Mouse (Mus musculus) liver, postnatal 0 days (tissue): Measurements from ENCODE around the gene Gm10188. TPM values are rescaled to one million over a fixed set of nuclear protein-coding genes. Genes with fewer than 3 reads are reported as not detected.

ENCODE experiments used
- ATAC-seq: fragments of 200-750 bp; cut with Nextera tagmentation; 2 replicates; pipeline ENCODE4 v1.8.0; 2017; ENCODE audit warnings: mild to moderate bottlenecking, moderate library complexity
- DNase-seq: peaks from one replicate; pipeline ENCODE4 v3.0.0-alpha.2; 2016
- H3K27ac ChIP-seq: fragments of 300-500 bp; sonication (generic); 2 replicates; pipeline ENCODE4 v1.5.1; 2014; ENCODE audit warnings: antibody characterized with exemption, moderate library complexity, mild to moderate bottlenecking, low read depth
- H3K27me3 ChIP-seq: fragments of 300-500 bp; sonication (generic); 2 replicates; pipeline ENCODE4 v1.6.1; 2014; ENCODE audit warnings: low read length, control low read depth, mixed read lengths; ENCODE audit not compliant: insufficient read depth
- H3K36me3 ChIP-seq: fragments of 300-500 bp; sonication (generic); replicated peaks from 2 replicates; pipeline ENCODE4 v1.6.1; 2014; ENCODE audit warnings: mild to moderate bottlenecking, control low read depth, low read length, moderate library complexity, mixed read lengths; ENCODE audit not compliant: insufficient read depth
- H3K4me1 ChIP-seq: fragments of 300-500 bp; sonication (generic); 2 replicates; pipeline ENCODE4 v1.6.1; 2014; ENCODE audit warnings: antibody characterized with exemption, mild to moderate bottlenecking, control low read depth; ENCODE audit not compliant: insufficient read depth
- H3K4me2 ChIP-seq: fragments of 300-500 bp; sonication (generic); 2 replicates; pipeline ENCODE4 v1.6.1; 2014; ENCODE audit warnings: low read depth, mild to moderate bottlenecking, low read length, moderate library complexity, mixed read lengths
- H3K4me3 ChIP-seq: fragments of 300-500 bp; sonication (generic); 2 replicates; pipeline ENCODE4 v1.5.1; 2014; ENCODE audit warnings: low read depth, low read length
- H3K9ac ChIP-seq: fragments of 300-500 bp; sonication (generic); replicated peaks from 2 replicates; pipeline ENCODE4 v1.6.1; 2014; ENCODE audit warnings: mild to moderate bottlenecking, moderate library complexity
- H3K9me3 ChIP-seq: fragments of 300-500 bp; sonication (generic); 2 replicates; pipeline ENCODE4 v1.6.1; 2016; ENCODE audit warnings: mild to moderate bottlenecking, control low read depth, low read length, mixed read lengths
- CTCF ChIP-seq: sonication (generic); IDR thresholded peaks from 2 replicates; pipeline ENCODE4 v1.5.1; 2016; ENCODE audit warnings: antibody characterized with exemption, low read depth
- EP300 ChIP-seq: IDR thresholded peaks from 2 replicates; pipeline ENCODE4 v1.6.1; 2016; ENCODE audit warnings: antibody characterized with exemption, low read depth, mild to moderate bottlenecking
- WGBS: fragments of 180-500 bp; shearing (Covaris S2); extraction: QIAGEN DNeasy Blood & Tissue Kit; methylation state at CpG from one replicate; pipeline ENCODE4 v1.1.7; 2014; ENCODE audit not compliant: insufficient replicate concordance; 5-methylcytosine and 5-hydroxymethylcytosine counted together
- microRNA counts: library from miRNA; unstranded; fragments of <30 nt; microRNA quantifications from one replicate; lab custom pipeline; 2015
- microRNA-seq: library from miRNA; unstranded; fragments of <30 nt; microRNA quantifications from one replicate; pipeline ENCODE4, GENCODE M21; 2016
- polyA plus RNA-seq: library from polyadenylated mRNA; unstranded; fragments of >200 nt; fragmentation: Nextera tagmentation; extraction: Ambion mirVana; gene quantifications from 2 replicates; pipeline ENCODE4 v1.2.1, GENCODE M21; 2015

Gene Gm10188
- polyA plus RNA-seq, 1 experiment from 2014 or later: not detected

- no peak for ATAC-seq
- Histone ChIP-seq H3K4me1 (peaks cover 9% of the 10 kb centered on the region), H3K27ac (no peak overlapping the region), H3K4me2 (peak overlapping the region; percentile 72), H3K9me3 (no peaks in the 10 kb centered on the region), H3K4me3 (peak overlapping the region; percentile 30), H3K9ac (no peak overlapping the region), H3K36me3 (no peaks in the 10 kb centered on the region), H3K27me3 (peaks cover 81% of the 10 kb centered on the region)
- TF ChIP-seq CTCF: no peak
- no peak for TF ChIP-seq EP300
- no peak for DNase-seq
- under 1% methylated on average over 46 of the region's 50 CpGs for WGBS
Measured at GRCm38 (mm10) chr1:132190040-132190513, 39.5 kb downstream of the Gm10188 start.

- 31% methylated on average over 4 of the region's 4 CpGs for whole genome bisulfite sequencing
- no peak overlapping the region for H3K9ac ChIP-seq
- ATAC-seq (no peak), DNase-seq (no peak)
- H3K27me3 ChIP-seq: peaks cover 74% of the 10 kb centered on the region
- H3K9me3 ChIP-seq: no peaks in the 10 kb centered on the region
- no peaks in the 10 kb centered on the region for H3K36me3 ChIP-seq
- TF ChIP-seq EP300: no peak
- no peak for TF ChIP-seq CTCF
- no peak overlapping the region for H3K27ac ChIP-seq
- no peak overlapping the region for H3K4me2 ChIP-seq
- H3K4me1 ChIP-seq: peaks cover 9% of the 10 kb centered on the region
- H3K4me3 ChIP-seq: no peak overlapping the region
Measured at GRCm38 (mm10) chr1:132189231-132189630, 40.3 kb downstream of the Gm10188 start.

- no peaks in the 10 kb centered on the region for H3K36me3 ChIP-seq
- WGBS: 30% methylated on average over 9 of the region's 9 CpGs
- H3K4me3 ChIP-seq: no peak overlapping the region
- peaks cover 68% of the 10 kb centered on the region for H3K27me3 ChIP-seq
- ATAC-seq: no peak
- H3K9ac ChIP-seq: no peak overlapping the region
- DNase-seq: no peak
- H3K27ac ChIP-seq: no peak overlapping the region
- TF ChIP-seq CTCF: no peak
- TF ChIP-seq EP300: no peak
- H3K4me2 ChIP-seq: no peak overlapping the region
- peaks cover 9% of the 10 kb centered on the region for H3K4me1 ChIP-seq
- no peaks in the 10 kb centered on the region for H3K9me3 ChIP-seq
Measured at GRCm38 (mm10) chr1:132188442-132189066, 41.0 kb downstream of the Gm10188 start.

GRCm38 (mm10) chr1:132186303-132186702 is 43.3 kb downstream of the Gm10188 start:
- no peak overlapping the region for H3K9ac ChIP-seq
- DNase-seq: no peak
- no peak for ATAC-seq
- no peak overlapping the region for H3K4me2 ChIP-seq
- peaks cover 9% of the 10 kb centered on the region for H3K4me1 ChIP-seq
- H3K4me3 ChIP-seq: no peak overlapping the region
- no peak overlapping the region for H3K27ac ChIP-seq
- peaks cover 50% of the 10 kb centered on the region for H3K27me3 ChIP-seq
- H3K9me3 ChIP-seq: no peaks in the 10 kb centered on the region
- no peaks in the 10 kb centered on the region for H3K36me3 ChIP-seq
- 56% methylated on average over 4 of the region's 4 CpGs for WGBS
- TF ChIP-seq EP300 (no peak), CTCF (no peak)

MicroRNAs encoded within 50 kb of the gene (microRNA counts, 519-probe panel; counts per million panel counts)
- not detected for microRNA mmu-miR-135b (lab: Ali Mortazavi, UCI)

Small RNA genes lying within 50 kb of the gene (microRNA-seq; reads per million reads assigned to microRNA genes)
- gene Mir135b: 1.2 reads per million

Other genes starting within 250 kb of the Gm10188 start
- gene Elk4, start 222.2 kb downstream of the Gm10188 start, polyA plus RNA-seq: 10.7 and 14.6 TPM in 2 replicates
- gene Mfsd4a, start 161.7 kb downstream of the Gm10188 start, polyA plus RNA-seq: 2.3 and 2.8 TPM in 2 replicates
- 3.5 and 4.5 TPM in 2 replicates for gene Cdk18, start 90.1 kb downstream of the Gm10188 start, polyA plus RNA-seq
- gene Lemd1, start 38.3 kb downstream of the Gm10188 start, polyA plus RNA-seq: not detected in 2 replicates
- gene AC124108.1, start 38.3 kb downstream of the Gm10188 start, polyA plus RNA-seq: not detected in 2 replicates
- 0.32 and 0.40 TPM in 2 replicates for gene Klhdc8a, start 68.9 kb upstream of the Gm10188 start, polyA plus RNA-seq
- 6.0 and 6.8 TPM in 2 replicates for gene Nuak2, start 86.4 kb upstream of the Gm10188 start, polyA plus RNA-seq
- gene Tmcc2, start 161.5 kb upstream of the Gm10188 start, polyA plus RNA-seq: 154 TPM in 2 replicates
- gene Dstyk, start 187.8 kb upstream of the Gm10188 start, polyA plus RNA-seq: 2.3 and 2.9 TPM in 2 replicates
- gene Rbbp5, start 247.6 kb upstream of the Gm10188 start, polyA plus RNA-seq: 12.4 and 13.1 TPM in 2 replicates